Mouse (Mus musculus): Measurements from ENCODE around the gene Cxcl16.
A peak's percentile ranks its signal among the peaks of the same experiment; 100 is the strongest.
"Not testable (repeated sequence)": the region's sequence is repeated elsewhere in the genome, so short reads cannot be mapped to it uniquely, and the experiment has no call there.

Gene Cxcl16

DNA sequence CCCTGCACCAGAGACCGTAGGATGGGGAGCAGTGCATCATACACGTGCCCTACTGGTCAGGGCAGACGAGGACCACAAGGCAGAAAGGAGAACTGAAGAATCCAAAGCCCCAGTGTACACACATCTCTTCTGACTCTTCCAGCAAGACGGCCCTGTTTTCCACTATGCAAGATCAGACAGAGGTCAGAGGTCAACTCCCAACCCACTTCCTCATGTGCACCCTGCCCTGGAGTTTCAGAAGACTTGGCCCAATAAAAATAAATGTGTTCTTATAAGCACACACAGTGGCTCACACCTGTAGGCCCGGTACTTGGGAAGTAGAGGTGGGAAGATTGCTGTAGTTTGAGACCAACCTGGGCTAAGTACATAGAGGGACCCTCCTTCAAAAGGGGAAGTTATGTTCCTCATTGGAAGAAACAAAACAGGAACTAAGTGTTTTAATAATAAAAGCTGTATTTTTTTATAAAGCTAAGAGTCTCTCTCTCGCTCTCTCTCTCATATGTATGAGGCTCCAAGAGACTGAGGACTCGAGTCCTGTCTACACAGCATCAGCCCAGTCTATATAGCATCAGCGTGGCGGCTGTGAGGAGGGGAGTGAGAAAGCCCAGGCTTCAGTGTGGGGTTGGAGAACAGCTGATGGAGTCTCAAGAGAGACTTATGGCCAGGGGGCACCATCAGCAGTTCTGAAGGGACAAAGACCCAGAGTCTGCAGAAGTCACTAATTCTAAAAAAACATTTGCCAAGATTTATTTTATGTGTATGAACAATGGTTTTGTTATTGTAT lies 6.3 kb downstream of the Cxcl16 start:
- no peak for DNase-seq (ENCODE audit: low spot score)

DNA sequence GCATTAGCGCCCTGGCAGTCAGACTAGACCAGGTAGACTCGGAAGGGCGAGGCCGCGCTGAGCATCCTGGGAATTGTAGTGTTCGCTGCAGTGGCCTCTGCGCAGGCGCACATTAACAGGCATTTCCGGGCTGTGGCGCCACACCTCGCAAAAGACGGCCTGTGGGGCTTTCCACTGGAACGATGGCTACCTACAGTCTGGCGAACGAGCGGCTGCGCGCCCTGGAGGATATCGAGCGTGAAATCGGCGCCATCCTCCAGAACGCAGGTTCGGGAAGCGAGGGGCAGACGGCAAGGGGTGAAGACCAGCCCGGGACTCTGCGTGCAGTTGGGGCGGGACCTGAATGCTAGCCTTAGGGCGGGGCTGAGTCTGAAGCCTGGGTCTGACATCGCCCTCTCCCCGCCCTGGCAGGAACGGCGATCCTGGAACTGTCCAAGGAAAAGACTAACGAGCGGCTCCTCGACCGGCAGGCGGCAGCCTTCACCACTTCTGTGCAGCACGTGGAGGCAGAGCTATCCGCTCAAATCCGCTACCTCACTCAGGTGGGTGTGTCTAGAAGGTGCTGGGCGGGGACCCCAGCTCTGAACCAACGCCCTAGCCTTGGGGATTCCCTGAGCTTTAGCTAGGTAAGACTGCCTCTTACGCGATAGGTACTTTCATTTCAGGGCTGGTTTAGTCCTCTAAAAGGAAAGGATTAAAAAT lies 7.8 kb downstream of the Cxcl16 start, which contains the start of gene Med11:
Gene Med11 (plus strand): TSS at position 123 of the 702 bp plus-strand sequence.
- DNase-seq (ENCODE audit: low spot score) = peak; percentile 95

DNA sequence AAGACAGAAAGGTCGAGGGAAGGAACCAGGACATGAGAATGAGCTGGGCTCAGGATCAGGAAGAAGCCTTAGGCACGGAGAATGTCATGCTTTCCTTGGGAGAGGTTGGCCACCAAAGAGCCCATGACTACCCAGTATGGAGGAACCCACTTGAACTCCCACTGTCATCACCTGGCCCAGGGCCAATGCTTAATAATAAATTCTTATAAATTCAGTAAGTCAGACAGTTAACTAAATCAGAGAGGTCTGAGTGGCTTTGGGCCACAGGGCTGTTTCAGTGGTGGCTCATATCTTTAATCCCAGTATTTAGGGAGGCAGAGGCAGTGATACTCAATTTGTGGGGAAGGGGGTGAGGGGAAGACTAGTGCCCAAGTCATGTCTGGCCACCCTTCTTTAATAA lies 8.9 kb downstream of the Cxcl16 start:
- no peak for DNase-seq (ENCODE audit: low spot score)

GRCm38 (mm10) chr11:70447373-70447772 lies 12.4 kb downstream of the Cxcl16 start:
- DNase-seq (ENCODE audit: low spot score) = no peak

DNA sequence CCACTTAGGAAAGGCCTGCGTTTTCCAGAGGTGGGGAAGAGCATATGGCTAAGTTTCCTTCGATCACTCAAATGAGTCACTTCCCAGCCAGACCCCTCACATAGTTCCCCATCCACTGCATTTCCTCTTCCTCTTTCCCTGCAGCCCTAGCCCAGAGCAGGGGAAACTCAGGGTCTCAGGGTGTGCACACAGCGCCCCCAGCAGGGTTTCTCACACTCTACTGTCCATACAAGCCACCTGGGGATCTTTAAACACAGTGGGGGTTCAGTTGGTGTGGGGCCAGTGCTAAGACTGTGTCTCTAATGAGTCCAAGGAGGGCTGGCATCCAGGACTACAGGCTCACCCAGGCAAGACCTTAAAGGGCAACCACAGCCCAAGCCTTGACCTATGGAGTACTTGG lies 13.0 kb downstream of the Cxcl16 start:
- DNase-seq (ENCODE audit: low spot score) = peak; percentile 43

DNA sequence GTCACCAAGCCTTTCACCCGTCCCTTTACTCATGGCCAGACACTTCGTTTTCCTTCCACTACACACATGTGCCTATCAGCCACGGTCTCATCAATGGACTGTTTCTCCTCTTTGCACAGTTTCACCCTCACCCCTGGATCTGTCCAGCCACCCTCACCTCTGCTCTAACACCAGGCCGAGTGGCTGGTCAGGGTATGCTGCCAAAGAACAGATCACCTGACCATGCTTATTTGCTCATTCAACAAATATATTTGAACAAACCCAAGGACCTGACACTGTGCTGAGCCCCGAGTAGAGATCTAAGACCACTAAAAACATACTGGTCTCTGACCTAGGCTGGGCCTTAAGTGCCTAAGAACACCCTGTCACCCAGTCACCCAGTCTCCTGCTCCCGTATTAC lies 15.1 kb downstream of the Cxcl16 start:
- DNase-seq (ENCODE audit: low spot score) = no peak

DNA sequence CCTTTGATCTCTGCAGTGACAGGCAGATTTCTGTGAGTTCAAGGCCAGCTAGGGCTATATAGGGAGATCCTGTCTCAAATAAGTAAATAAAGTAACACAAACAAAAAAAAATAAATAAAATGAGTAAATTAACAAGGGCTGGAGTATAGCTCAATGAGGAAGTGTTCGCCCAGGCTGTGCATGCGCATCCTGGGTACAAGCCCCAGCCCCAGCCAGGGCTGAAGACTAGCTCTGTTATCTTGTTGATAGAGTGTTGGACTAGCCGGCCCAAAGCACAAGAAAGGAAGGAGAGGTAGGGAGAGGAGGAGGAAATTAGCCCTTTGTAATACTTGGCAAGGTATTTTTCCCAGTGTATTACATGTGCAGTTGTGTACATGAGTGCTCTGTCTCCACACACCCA lies 15.8 kb downstream of the Cxcl16 start:
- no peak for DNase-seq (ENCODE audit: low spot score)

DNA sequence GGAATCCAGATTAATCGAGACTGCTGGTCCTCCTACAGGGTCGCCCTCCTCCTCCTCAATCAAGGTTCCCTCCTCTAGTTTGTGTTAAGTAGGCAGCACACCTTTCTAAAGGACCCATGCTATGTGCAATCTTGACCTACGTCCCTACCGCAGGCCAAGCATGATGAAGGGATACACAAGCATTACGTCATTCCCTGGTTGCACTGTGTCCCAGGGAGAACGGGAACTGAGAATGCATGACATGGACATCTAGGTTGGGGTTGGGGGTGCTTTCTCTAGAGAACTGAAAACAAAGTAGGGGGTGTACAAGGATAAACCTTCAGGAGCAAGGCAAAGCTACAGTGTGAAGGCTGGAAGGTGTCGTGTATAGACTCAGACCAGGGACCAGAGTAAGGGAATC lies 17.9 kb downstream of the Cxcl16 start:
- DNase-seq (ENCODE audit: low spot score) = no peak

- no peak for DNase-seq (ENCODE audit: low spot score)
These were observed 19.1 kb downstream of the Cxcl16 start for GRCm38 (mm10) chr11:70440637-70441036.

DNA sequence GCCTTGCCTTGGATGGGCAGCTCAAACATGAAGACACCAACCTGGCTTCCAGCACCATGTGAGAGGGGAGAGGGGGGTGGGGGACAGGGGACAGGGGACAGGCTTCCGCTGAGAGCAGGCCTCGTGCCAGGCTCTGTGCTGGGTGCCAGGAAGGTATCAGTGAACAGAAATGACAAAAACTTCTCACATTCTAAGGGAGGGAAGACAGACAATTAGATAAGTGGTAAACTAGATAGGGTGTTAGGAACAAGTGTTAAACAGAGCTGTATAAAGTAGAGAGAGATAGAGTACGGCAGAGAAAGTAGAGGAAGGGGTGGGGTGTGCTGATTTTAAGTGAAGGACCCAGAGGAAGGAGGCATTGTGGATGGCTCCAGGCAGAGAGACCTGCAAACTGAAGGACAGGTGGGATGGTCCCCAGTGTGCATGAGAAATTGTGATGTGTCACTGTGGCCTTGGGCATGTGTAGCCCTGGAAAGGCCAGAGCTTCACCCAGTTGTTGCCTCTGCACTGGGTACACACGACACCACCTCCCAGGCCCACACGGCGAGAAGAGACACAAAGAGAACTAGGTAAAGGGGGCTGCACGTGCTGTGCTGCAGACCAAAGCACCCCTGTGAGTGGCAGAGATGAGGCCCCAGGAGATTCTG lies 20.9 kb downstream of the Cxcl16 start:
- DNase-seq (ENCODE audit: low spot score) = no peak

DNA sequence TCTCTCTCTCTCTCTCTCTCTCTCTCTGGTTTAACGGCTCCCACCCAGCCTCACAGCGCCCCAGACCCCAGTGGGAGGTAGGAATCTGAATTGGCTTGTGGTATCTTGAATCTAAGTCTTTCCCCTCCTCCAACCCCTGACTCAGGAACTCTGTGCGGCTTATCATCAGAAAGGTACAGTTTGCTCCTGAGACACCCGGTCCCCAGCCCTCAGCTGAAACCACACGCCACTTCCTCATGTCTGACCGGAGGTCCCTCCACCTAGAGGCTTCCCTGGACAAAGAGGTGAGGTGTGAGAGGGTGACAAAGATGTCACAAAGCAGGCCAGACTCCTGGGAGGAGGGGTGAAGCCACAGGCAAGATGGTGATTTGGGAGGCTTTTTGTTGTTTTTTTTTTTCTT lies 22.4 kb downstream of the Cxcl16 start:
- DNase-seq (ENCODE audit: low spot score) = no peak

DNA sequence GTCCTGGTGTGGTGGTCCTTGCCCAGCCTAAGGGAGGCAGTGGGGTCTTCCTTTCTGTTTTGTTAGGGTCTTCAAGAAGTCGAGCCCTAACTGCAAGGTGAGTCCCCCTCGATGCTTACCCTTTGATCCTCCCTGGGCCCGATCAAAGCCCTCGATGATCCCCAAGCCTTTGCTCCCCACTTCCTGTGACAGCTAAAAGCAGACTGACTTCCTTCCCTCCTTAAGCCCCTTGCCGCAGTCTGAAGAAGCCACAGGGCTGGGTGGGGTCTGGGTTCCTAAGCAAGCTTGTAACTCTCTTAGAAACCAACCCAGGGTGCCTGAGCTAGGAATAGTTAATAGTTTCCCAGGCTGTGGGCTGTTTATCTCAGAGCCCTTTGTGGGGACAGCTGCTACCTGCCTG lies 24.3 kb downstream of the Cxcl16 start:
- no peak for DNase-seq (ENCODE audit: low spot score)

GRCm38 (mm10) chr11:70433951-70434350 lies 25.8 kb downstream of the Cxcl16 start:
- no peak for DNase-seq (ENCODE audit: low spot score)

GRCm38 (mm10) chr11:70433569-70433943 lies 26.2 kb downstream of the Cxcl16 start:
- no peak for DNase-seq (ENCODE audit: low spot score)

GRCm38 (mm10) chr11:70432895-70433568 lies 26.8 kb downstream of the Cxcl16 start:
- peak; percentile 71 for DNase-seq (ENCODE audit: low spot score)

GRCm38 (mm10) chr11:70432048-70432894 lies 27.5 kb downstream of the Cxcl16 start, which contains the start of gene Arrb2:
Arrb2 (plus strand) TSS chr11:70432635.
- DNase-seq (ENCODE audit: low spot score) = peak; percentile 97

- no peak for DNase-seq (ENCODE audit: low spot score)
These were observed 28.2 kb downstream of the Cxcl16 start for GRCm38 (mm10) chr11:70431574-70431973.

GRCm38 (mm10) chr11:70426598-70426997 lies 33.2 kb downstream of the Cxcl16 start:
- DNase-seq (ENCODE audit: low spot score) = not testable (repeated sequence)

DNA sequence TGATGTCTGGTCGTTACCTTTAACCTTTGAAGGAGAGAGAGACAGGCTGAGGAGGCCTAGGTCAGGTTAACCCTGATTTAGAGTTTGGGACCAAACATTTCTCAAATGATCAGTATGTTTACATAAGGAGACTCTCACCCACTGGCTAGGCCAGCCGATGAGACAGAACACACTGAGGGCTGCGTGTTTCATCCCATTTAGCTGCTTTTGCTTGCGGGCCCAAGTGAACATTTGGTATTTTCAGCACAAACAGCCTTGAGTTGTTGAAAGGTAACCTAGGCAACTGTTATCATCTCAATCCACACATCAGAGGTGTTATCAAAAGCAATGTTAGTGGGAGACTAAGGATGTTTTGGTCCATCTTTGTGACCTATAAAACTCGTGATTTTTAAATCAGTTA lies 40.3 kb downstream of the Cxcl16 start:
- no peak for DNase-seq (ENCODE audit: low spot score)

GRCm38 (mm10) chr11:70418199-70418598 lies 41.6 kb downstream of the Cxcl16 start:
- DNase-seq (ENCODE audit: low spot score) = no peak

GRCm38 (mm10) chr11:70413961-70414360 lies 45.8 kb downstream of the Cxcl16 start:
- DNase-seq (ENCODE audit: low spot score) = peak; percentile 85

Data from layer of hippocampus, adult 11-12 months (tissue).